Mouse (Mus musculus) hindlimb bud, embryonic 11.5 days (tissue): ENCODE data around the gene Cux1.
A peak's percentile ranks its signal among the peaks of the same experiment; 100 is the strongest.

ENCODE experiments used
- DNase-seq: peaks from one replicate; pipeline ENCODE4 v3.0.0-alpha.2; 2012; ENCODE audit warnings: low read depth, low spot score; ENCODE audit errors: extremely low spot score

Gene Cux1

DNA sequence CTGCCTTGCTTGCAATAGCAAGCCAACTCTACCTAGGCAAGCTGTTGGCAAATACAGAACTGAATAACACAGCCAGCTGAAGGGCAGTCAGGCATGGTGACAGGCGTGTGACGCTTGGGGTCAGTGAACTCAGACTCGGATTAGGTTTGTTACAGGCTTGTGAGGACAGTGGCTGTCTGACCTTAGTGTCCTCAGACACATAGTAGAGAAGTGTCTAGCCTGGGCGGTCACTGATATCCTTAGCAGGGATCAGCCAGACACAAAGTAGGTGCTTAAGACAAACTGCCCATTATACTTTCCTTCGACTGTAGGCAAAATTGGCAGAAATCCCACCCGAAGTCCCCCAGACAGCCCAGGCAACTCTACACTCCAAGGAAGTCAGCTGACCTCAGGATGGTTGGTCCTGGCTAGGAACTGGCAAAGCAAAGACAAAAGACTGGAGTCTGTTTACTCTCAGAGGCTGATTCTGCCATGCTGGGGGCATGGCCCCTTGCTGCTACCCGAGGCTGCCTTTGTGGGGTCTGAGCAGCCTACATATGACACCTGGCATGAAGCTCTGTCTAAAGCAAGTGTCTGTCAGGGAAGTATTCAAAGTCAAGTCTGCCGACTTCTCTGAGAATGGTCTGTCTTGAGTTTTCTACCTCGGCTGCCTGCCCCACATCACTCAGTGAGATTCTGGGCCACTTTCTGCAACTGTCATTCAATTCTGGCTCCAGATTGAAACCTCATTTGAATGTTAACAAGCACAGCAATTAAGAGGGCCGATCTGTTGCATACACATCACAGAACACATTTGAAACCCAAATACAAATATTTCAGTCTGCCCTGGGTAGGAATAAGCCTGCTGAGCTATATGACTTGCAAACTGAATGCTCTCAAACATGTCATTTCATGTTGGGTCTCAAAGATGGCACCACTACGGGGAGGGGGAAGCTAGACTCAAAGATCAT, 124.8 kb downstream of the Cux1 start:
- no peak for DNase-seq

DNA sequence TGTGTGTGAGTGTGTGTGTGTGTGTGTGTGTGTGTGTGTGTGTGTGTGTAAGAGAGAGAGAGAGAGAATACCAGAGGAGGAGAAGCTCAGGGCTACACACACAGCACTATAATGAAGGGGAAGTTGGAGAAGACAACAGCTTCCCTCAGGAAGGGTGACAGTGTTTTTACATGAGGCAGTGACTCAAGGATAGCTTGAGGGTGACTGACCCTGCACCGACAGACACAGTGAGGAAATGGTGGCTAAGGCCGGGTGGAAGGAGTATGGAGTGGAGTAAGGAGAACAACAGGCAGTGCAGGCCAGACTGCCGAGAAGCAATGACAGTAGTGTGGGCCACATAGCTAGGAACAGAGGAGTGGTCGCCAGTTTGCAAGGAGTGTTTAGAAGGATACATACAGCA, 137.6 kb downstream of the Cux1 start:
- DNase-seq = no peak

DNA sequence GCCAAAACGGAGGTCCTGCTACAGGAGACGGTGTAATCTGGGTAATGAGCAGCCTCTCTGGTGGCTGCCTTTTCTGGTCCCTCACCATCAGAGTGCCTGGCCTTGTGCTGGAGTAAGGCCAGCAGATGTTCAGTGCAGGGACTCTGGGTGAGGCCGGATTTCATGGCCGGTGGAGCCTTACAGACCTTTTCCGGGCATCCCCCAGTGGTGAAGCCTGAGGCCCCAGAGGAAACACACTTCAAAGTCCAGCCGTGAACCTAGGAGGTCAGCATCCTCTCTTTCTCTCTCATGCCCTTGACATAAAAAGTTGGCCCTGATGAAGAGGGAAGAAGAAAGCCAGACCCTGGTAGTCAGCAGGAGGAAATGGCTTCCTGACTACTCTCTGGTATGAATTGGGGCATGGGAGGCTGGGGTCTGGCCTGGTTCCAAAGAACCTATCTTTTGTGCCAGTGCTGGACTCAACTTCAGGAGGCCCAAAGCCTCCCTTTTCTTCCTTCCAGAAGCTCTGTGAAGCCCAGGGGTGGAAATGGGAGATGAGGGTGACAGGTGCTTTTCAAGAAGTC, 138.7 kb downstream of the Cux1 start:
- DNase-seq = no peak

DNA sequence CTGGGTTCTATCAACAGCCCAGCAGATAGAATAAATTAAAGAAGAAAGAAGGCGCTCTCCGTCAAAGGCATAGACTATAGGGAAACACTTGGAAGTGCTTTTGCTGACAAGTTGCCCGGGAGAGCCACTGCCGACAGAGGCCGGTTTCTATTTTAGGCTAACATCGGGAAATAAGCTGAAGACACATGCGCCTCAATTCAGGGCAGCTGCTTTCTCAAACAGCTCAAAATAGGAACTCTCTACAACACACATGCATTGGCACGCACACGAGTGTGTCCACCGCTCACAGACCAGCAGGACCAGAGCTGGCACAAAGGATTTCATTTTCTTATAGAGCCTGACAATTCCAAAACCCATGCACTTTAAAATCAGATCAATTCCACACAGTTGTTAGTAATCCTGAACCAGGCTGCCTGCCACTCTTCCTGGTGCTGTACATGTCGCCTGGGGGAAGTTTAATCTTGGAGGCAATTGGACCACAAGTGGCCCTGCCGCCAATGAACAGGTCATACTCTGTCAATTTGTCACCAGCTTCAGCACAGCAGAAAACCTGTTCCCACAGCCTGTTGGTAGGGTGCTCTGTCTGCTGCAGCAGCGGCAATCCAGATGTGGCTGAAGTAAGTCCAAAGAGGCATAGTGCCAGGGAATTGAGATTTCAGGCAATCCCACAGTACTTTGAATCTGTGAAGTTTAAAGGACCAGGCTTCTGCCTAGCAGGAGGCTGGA, 139.4 kb downstream of the Cux1 start:
- DNase-seq = no peak

DNA sequence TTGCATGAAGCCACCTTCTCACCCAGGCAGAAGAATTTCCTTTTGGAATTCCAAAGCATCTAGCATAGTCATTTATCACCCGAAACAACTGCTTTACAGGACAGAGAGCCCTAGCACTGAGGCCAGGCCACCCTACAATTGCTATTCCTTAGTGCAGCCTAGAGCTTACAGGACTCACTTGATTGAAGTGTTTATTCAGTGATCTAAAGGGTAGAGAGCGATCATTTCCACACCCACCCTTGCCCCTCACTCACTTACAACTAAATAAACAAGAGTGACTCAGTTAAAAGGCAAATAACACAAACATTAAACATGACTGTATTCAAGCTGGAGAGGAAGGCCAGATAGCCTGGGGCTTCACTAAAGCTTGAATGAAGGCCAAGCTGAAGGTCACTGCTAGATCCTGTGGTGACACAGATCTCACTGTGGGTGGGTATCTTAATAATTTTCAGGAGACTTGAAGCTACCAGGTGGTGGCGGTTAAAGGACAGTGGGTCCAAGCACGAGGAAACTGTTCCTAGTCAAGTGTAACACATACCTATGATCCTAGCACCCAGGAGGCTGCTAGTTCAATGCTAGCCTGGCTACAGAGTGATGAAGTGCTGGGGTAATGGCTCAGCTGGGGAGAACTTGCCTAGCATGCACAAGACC, 140.0 kb downstream of the Cux1 start:
- DNase-seq = no peak

DNA sequence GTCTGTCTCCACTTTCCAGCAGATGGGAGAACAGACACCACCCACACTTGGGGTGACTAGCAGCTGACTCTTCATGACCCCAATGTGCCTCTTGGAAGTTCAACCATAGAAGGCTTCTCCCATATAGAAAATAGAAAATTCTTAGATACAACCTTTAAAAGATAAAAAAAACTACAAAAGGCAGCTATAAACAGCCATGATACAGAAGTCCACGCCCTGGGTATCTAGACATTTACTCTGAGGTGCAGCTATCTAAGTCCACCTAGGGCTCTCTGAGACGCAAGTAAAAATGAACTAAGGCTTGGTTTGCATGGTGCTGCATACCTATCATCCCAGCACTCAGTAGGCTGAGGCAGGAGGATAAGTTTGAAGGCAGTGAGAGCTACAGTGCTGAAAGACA, 144.3 kb downstream of the Cux1 start:
- no peak for DNase-seq

DNA sequence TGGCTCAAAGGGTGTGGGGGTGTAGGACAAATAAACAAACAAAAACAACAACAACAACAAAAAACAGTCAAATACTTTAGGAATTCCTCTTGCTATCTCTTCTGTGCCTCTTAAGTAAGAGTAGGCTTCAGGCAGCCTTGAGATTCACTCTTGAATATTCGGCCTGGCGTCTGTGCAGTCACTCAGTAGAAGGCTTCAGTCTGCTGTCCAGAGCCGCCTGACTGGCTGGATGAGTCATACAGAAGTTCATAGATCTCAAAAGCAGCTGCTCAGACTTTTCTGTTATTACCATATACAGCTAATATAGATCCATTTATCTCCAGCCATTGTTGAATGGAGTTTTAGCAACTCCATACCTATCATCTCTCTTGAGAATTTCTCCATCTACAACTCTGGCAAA, 145.4 kb downstream of the Cux1 start:
- no peak for DNase-seq

DNA sequence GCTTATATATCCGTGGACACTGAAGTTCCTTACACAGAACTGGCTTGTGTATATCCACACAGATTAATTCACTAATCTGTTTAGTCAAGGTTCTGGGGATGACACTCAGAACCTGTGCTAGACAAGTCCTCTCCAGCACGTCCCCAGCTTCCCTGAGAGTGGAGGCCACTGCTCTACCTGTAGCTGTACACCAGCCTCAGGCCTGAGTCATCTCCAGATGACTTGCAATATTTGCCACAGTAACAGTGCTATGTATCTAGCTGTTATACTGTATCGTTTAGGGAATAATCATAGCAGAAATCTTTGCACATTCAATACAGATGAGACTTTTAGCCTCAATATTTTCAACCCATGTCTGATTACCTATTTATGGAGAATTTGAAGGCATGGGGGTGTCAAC, 146.0 kb downstream of the Cux1 start:
- no peak for DNase-seq

DNA sequence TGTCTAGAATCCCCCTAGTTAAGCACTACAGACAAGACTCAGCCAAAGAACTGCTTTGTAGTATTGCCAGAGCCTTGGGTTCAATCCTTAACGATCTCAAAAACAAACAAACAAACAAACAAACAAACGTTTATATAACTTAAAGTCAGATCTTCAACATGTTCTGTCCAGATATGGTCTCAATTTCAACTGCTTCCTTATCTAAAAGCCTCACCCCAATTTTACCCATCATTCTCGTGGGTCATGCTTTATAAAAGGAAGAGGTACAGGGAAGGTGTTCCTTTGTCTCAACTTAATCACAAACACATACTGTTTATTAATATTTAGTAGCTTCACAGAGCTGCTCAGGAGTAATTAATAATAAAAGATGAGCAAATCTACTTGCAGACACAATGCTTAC, 146.9 kb downstream of the Cux1 start:
- DNase-seq = no peak

DNA sequence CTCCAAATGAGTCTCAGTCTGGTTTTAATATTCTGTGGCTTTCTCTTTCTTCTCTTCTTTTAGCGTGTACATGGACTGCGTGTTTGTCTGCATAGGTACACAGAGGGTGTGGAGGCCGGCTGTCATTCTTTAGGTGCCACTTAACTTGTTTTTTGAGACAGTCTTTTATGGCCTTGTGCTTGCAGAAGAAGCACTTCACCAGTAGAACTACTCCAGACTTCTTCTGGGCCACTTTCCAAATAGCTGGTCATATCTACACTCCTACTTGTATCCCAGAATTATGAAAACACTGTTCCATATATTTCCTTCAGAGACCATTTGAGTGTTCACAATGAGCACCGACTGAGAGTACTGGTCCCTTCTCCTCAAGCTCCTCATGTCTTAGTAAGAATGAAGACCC, 149.4 kb downstream of the Cux1 start:
- DNase-seq = no peak

DNA sequence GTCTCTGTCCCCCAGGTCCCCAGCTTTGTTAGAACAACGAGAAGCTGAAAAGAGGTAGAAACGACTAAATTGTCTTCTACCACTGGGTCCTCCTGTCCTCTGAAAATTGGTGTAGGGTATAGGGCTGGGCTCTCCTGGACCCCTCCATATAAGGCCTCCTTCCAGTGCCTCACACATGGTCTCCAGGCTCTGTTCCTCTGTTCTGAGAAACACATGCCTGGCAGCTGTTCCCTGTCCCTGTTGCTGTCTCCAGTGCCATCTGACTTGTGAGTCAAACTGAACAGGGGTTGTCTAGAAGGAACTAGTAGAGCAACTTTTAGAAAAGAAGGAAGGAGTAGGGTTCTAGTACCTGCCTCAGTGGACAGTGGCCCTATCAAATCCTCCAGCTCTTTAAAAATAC, 152.8 kb downstream of the Cux1 start:
- no peak for DNase-seq

DNA sequence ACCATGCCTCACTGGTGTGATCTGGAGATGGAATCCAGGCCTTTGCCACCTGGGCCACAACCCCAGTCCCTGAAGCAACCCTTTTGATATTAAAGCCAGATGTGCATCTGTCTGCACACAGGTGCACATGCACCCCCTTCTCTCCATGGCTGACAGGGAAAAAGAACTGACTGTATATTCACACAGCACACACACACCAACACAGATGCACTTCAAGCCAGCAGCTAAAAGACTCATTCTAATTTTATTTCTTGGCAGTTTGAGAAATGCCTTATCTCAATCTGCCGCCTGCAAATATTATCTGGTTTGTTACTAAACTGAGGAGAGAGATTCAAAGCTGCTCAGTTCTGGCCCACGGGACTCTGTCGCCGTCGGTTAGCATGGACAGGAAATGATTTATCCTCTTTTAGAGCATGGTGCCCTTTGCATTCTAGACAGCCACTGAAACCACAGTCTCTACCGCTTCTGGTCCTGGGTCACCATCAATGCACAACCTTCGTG, 156.6 kb downstream of the Cux1 start:
- no peak for DNase-seq

DNA sequence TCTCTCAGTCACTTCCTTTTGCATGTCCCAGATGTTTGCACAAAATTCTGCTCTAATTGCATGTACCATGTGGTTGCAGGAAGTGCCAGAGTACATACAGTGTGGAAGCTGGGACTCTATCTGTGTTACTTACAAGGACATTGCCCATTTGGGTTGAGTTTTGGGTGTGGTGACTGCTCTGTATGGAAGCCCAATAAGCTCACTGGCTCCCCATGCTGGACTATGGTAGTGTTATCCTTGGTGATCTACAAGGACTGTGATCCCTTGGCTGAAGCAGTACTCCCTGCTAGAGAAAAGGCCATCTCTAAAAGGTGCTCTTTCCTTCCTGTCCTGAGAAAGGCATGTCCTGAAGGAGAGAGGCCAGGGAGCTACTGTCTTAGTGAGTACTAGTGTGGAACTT, 160.9 kb downstream of the Cux1 start:
- DNase-seq = no peak

DNA sequence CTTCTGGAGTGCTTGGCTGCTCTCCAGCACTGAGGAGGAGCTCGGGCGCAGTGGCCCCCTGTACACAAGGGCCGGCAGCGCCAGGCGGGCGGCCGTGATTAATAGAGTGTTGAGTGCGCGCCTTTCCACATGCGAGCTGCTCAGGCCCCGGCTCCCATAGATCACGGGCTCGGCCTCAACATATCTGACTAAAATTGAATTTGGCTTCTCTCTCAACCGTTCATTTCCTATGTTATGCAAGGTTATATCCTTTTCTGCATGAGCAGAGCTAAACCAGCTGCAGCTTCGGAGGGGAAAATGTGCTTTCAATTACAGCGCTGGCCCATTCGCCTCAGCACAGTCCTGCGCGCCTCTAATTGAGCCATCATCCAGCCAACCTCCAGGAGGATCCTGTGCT, 163.7 kb downstream of the Cux1 start:
- DNase-seq = peak; percentile 73

DNA sequence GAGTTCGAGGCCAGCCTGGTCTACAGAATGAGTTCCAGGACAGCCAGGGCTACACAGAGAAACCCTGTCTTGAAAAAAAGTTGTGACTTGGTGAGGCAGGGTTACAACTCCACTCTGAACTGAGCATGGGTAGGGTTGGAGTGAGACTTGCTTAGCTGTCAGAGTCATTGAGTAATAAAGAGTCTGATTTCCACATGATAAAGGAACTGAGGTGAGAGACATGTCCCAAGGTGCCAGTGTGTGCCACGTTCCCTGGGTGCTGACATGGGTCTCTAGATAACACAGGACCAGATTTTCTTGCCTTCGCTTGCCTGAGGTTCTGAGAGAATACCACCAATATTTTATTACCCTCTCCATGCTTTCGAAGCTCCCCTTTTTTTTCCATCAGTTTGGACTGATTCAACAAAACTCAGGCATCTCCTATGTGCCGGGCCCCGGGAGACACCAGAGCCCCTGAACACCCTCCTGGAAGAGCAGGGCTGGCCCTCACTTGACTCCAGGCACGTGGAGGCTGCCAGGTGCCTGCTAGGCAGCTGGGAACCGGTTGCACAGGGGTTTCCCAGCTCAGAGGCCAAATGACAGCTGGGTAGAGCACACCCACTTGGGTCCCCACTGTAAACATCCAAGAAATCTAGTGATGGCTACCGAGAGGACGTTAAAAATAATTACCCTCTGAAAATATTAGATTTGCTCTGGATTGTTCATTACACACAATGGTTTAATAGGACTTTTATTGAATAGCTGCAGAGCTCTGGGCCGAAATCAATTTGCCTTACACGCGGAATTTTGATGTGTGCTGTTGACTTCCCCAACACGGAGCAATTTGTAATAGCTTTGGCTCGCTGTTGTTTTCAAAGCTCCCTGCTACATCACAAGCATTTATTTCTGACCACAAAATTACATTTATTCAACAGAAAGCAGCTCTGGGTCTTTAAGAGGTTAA, 164.4 kb downstream of the Cux1 start:
- no peak for DNase-seq

DNA sequence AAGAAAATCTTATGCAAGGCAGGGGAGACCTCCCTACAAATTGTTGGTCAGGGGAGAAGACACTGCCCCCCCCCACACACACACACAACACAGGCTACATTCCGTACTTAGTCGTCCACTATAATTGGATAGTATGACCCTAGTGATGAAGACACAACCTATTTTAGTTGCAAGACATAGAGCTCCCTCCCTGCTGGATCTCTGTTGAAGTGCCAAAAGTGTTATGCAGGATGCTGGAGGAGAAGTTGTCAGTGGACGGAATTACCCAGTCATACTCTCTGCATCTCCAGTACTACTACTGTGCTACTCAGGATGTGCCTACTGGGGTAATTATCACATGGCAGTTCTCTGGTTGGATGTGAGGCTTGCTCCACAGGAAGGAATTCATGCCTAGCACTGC, 168.6 kb downstream of the Cux1 start:
- DNase-seq = no peak

DNA sequence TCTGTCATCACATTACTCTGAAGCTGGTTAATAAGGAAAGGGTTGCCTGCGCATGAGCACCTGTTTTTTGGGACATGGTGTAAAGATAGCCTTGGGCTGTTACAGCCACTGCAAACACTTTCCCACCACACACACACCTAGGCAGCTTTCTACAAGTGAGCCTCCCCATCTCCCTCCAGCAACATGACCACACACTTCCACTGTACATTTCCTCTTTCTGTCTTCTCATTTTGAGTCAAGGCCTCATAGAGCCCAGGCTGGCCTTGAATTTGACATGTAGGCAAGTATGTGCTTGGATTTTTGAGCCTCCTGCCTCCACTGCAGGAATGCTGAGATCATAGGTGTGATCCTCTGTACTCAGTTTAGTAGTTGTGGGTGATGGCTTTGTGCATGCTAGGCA, 170.6 kb downstream of the Cux1 start:
- DNase-seq = no peak

DNA sequence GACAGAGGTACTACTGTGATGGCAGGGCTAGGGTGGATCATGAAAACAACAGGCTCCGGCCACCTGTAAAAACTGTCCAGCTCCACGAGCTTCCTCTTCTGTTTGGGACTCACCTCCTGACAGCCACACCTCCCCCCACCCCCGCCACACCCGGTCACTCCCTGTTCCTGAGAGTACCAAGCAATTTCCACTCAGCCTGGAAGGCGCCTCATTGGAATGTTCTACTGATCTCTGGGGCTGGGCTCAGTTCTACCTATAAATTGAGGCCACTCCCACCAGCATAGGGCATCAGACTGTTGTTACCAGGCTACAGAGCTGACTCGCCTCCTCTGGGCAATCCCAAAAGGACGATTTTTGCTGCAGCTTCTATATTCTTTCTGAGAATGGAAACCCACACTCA, 171.0 kb downstream of the Cux1 start:
- no peak for DNase-seq

DNA sequence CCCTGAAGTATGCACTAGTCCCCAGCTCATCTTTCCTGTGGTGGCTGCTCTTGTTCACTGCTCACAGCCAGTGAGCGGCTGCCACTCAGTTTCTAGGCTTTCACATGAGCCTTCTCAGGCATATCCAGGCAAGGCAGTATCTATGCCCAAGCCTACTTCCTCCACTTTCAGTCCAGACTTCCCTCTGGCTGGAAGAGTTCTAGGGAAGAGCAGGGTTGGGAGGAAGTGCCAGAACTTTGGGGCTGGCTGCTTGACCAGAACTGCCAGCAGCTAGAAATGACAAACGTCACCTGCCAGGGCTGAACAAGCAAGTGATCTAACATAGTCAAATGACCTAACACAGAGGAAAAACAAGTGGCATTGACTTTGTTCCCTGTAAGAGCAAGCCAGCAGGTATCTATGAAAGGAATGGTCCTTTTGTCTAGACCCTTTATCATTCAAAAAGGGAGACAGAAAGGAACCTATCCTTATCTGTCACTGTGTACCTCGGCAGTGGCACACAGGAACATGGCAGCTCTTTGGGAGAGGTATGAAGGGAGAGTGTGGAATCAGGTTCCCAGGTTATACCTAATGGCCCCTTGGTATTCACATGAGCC, 171.6 kb downstream of the Cux1 start:
- no peak for DNase-seq
